Mouse (Mus musculus): ENCODE measurements around the gene Eps8l2. TPM values are rescaled to one million over a fixed set of nuclear protein-coding genes. Genes with fewer than 3 reads are reported as not detected.

Eps8l2 gene
- polyA plus RNA-seq, 1 experiment from 2014 or later, result 2.5 TPM

- Histone ChIP-seq H3K9me3 (ENCODE audit: control insufficient read depth, low read length) (no peaks in the 10 kb centered on the region), H3K9ac (ENCODE audit: low read depth, low read length) (no peak overlapping the region), H3K27me3 (replicated peaks; ENCODE audit: control insufficient read depth, insufficient read depth, low read length) (no peaks in the 10 kb centered on the region), H3K4me2 (ENCODE audit: low read length) (no peak overlapping the region), H3K4me1 (ENCODE audit: control insufficient read depth, insufficient read depth, low read depth, low read length) (no peaks in the 10 kb centered on the region), H3K27ac (ENCODE audit: low read depth, low read length) (no peak overlapping the region), H3K36me3 (ENCODE audit: control insufficient read depth, insufficient read depth, low read length) (peaks cover 51% of the 10 kb centered on the region), H3K4me3 (ENCODE audit: low read length) (no peak overlapping the region)
- no peak for ATAC-seq
- WGBS, result 88% methylated on average over 1 of the region's 1 CpGs
Observed at GRCm38 (mm10) chr7:141302702-141303268, 35.9 kb upstream of the Eps8l2 start.

DNA sequence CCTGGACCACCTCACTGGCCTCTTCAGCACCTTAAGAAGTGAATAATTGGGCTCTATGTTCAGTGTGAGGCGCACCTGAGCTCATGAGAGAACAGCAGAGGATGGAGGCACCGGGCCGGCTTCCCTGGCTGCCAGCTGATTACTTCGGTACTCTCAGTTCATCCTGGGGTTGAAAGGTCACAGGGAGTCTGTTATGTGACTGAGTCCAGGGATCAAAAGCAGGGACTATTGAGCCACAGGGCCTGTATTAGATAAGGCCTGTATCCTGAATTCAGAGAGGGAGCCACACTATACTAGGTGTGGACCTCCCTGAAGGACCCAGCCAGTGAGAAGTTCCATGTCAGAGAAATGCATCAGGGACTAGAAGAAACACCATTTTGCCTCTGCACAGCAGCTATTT lies 34.1 kb upstream of the Eps8l2 start:
- no peak overlapping the region for H3K4me3 ChIP-seq (ENCODE audit: low read length)
- no peaks in the 10 kb centered on the region for H3K27me3 ChIP-seq (replicated peaks; ENCODE audit: control insufficient read depth, insufficient read depth, low read length)
- no peak overlapping the region for H3K9ac ChIP-seq (ENCODE audit: low read depth, low read length)
- 92% methylated on average over 4 of the region's 4 CpGs for WGBS
- H3K27ac ChIP-seq (ENCODE audit: low read depth, low read length), result no peak overlapping the region
- H3K9me3 ChIP-seq (ENCODE audit: control insufficient read depth, low read length), result no peaks in the 10 kb centered on the region
- no peaks in the 10 kb centered on the region for H3K4me1 ChIP-seq (ENCODE audit: control insufficient read depth, insufficient read depth, low read depth, low read length)
- peaks cover 53% of the 10 kb centered on the region for H3K36me3 ChIP-seq (ENCODE audit: control insufficient read depth, insufficient read depth, low read length)
- ATAC-seq, result no peak
- no peak overlapping the region for H3K4me2 ChIP-seq (ENCODE audit: low read length)

- no peak overlapping the region for H3K4me3 ChIP-seq (ENCODE audit: low read length)
- no peak overlapping the region for H3K4me2 ChIP-seq (ENCODE audit: low read length)
- peaks cover 63% of the 10 kb centered on the region for H3K36me3 ChIP-seq (ENCODE audit: control insufficient read depth, insufficient read depth, low read length)
- 90% methylated on average over 2 of the region's 2 CpGs for whole genome bisulfite sequencing
- no peaks in the 10 kb centered on the region for H3K9me3 ChIP-seq (ENCODE audit: control insufficient read depth, low read length)
- no peaks in the 10 kb centered on the region for H3K27me3 ChIP-seq (replicated peaks; ENCODE audit: control insufficient read depth, insufficient read depth, low read length)
- no peak overlapping the region for H3K9ac ChIP-seq (ENCODE audit: low read depth, low read length)
- no peaks in the 10 kb centered on the region for H3K4me1 ChIP-seq (ENCODE audit: control insufficient read depth, insufficient read depth, low read depth, low read length)
- ATAC-seq, result no peak
- H3K27ac ChIP-seq (ENCODE audit: low read depth, low read length), result no peak overlapping the region
Observed at GRCm38 (mm10) chr7:141314416-141314815, 24.3 kb upstream of the Eps8l2 start.

DNA sequence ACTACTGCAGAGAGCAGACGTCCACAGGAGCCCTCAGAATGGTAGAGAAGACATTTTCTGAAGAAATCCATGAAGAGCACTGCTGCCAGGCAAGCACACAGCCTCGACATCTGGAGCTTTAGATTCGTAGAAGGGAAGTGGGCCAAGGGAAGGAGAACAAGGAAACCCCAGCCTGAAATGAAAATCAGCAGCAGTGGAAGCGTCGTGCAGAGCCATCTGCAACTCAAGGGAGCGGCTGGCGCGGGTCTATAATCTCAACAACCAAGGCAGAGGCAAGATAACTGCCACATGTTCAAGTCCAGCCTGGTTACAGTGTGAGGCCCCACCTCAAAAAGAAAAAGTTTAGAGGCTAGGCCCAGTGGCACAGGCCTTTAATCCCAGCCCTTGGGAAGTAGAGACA lies 23.6 kb upstream of the Eps8l2 start:
- ATAC-seq, result no peak
- H3K4me1 ChIP-seq (ENCODE audit: control insufficient read depth, insufficient read depth, low read depth, low read length), result no peaks in the 10 kb centered on the region
- H3K9ac ChIP-seq (ENCODE audit: low read depth, low read length), result no peak overlapping the region
- no peak overlapping the region for H3K27ac ChIP-seq (ENCODE audit: low read depth, low read length)
- no peaks in the 10 kb centered on the region for H3K27me3 ChIP-seq (replicated peaks; ENCODE audit: control insufficient read depth, insufficient read depth, low read length)
- no peak overlapping the region for H3K4me2 ChIP-seq (ENCODE audit: low read length)
- H3K36me3 ChIP-seq (ENCODE audit: control insufficient read depth, insufficient read depth, low read length), result peaks cover 60% of the 10 kb centered on the region
- no peaks in the 10 kb centered on the region for H3K9me3 ChIP-seq (ENCODE audit: control insufficient read depth, low read length)
- H3K4me3 ChIP-seq (ENCODE audit: low read length), result no peak overlapping the region
- WGBS, result 89% methylated on average over 8 of the region's 8 CpGs

- 80% methylated on average over 5 of the region's 5 CpGs for WGBS
- H3K36me3 ChIP-seq (ENCODE audit: control insufficient read depth, insufficient read depth, low read length), result peaks cover 58% of the 10 kb centered on the region
Observed at GRCm38 (mm10) chr7:141315974-141316373, 22.7 kb upstream of the Eps8l2 start.

DNA sequence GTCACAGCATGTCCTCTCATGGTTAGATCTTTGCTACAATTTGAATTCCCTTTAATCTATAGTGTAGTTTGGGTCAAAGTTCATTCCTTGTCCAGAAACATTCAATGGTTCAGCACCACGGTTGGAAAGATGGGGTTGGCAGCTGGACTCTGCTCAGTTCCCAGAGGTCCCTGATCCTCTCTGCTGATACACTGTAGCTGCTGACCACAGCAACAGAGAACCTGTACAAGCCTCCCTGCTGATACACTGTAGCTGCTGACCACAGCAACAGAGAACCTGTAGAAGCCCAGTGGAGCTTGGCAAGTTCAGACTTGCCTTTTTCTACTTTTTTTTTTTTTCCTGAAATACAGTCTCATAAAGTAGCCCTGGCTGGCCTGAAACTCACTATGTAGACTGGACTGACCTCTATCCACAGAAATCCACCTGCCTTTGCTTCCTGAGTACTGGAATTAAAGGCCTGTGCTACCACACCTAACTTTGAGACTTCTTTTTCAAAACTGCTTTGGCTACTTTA lies 21.0 kb upstream of the Eps8l2 start:
- no peaks in the 10 kb centered on the region for H3K27me3 ChIP-seq (replicated peaks; ENCODE audit: control insufficient read depth, insufficient read depth, low read length)
- no peaks in the 10 kb centered on the region for H3K9me3 ChIP-seq (ENCODE audit: control insufficient read depth, low read length)

More at GRCm38 (mm10) chr7:141315974-141316373, 22.7 kb upstream of the Eps8l2 start:
- Histone ChIP-seq H3K9ac (ENCODE audit: low read depth, low read length) (no peak overlapping the region), H3K27me3 (replicated peaks; ENCODE audit: control insufficient read depth, insufficient read depth, low read length) (no peaks in the 10 kb centered on the region), H3K4me1 (ENCODE audit: control insufficient read depth, insufficient read depth, low read depth, low read length) (no peaks in the 10 kb centered on the region), H3K9me3 (ENCODE audit: control insufficient read depth, low read length) (no peaks in the 10 kb centered on the region), H3K4me2 (ENCODE audit: low read length) (no peak overlapping the region), H3K4me3 (ENCODE audit: low read length) (no peak overlapping the region), H3K27ac (ENCODE audit: low read depth, low read length) (no peak overlapping the region)
- ATAC-seq, result no peak

GRCm38 (mm10) chr7:141319446-141319845 lies 19.2 kb upstream of the Eps8l2 start:
- ATAC-seq, result no peak
- Histone ChIP-seq H3K9ac (ENCODE audit: low read depth, low read length) (no peak overlapping the region), H3K4me1 (ENCODE audit: control insufficient read depth, insufficient read depth, low read depth, low read length) (peaks cover 3% of the 10 kb centered on the region), H3K9me3 (ENCODE audit: control insufficient read depth, low read length) (no peaks in the 10 kb centered on the region), H3K27me3 (replicated peaks; ENCODE audit: control insufficient read depth, insufficient read depth, low read length) (no peaks in the 10 kb centered on the region), H3K4me2 (ENCODE audit: low read length) (no peak overlapping the region), H3K36me3 (ENCODE audit: control insufficient read depth, insufficient read depth, low read length) (peaks cover 59% of the 10 kb centered on the region), H3K4me3 (ENCODE audit: low read length) (no peak overlapping the region), H3K27ac (ENCODE audit: low read depth, low read length) (no peak overlapping the region)
- 75% methylated on average over 2 of the region's 2 CpGs for WGBS

More for the DNA sequence above, 21.0 kb upstream of the Eps8l2 start:
- ATAC-seq, result no peak
- Histone ChIP-seq H3K27ac (ENCODE audit: low read depth, low read length) (no peak overlapping the region), H3K36me3 (ENCODE audit: control insufficient read depth, insufficient read depth, low read length) (peaks cover 66% of the 10 kb centered on the region), H3K9ac (ENCODE audit: low read depth, low read length) (no peak overlapping the region), H3K4me3 (ENCODE audit: low read length) (no peak overlapping the region), H3K4me1 (ENCODE audit: control insufficient read depth, insufficient read depth, low read depth, low read length) (no peaks in the 10 kb centered on the region), H3K4me2 (ENCODE audit: low read length) (no peak overlapping the region)
- 88% methylated on average over 1 of the region's 1 CpGs for WGBS

GRCm38 (mm10) chr7:141324686-141325085 lies 14.0 kb upstream of the Eps8l2 start:
- no peaks in the 10 kb centered on the region for H3K9me3 ChIP-seq (ENCODE audit: control insufficient read depth, low read length)
- H3K36me3 ChIP-seq (ENCODE audit: control insufficient read depth, insufficient read depth, low read length), result peaks cover 30% of the 10 kb centered on the region
- no peak overlapping the region for H3K4me2 ChIP-seq (ENCODE audit: low read length)
- H3K4me3 ChIP-seq (ENCODE audit: low read length), result no peak overlapping the region
- peaks cover 24% of the 10 kb centered on the region for H3K4me1 ChIP-seq (ENCODE audit: control insufficient read depth, insufficient read depth, low read depth, low read length)
- no peaks in the 10 kb centered on the region for H3K27me3 ChIP-seq (replicated peaks; ENCODE audit: control insufficient read depth, insufficient read depth, low read length)
- no peak overlapping the region for H3K9ac ChIP-seq (ENCODE audit: low read depth, low read length)
- no peak overlapping the region for H3K27ac ChIP-seq (ENCODE audit: low read depth, low read length)
- no peak for ATAC-seq
- WGBS, result 65% methylated on average over 1 of the region's 1 CpGs

DNA sequence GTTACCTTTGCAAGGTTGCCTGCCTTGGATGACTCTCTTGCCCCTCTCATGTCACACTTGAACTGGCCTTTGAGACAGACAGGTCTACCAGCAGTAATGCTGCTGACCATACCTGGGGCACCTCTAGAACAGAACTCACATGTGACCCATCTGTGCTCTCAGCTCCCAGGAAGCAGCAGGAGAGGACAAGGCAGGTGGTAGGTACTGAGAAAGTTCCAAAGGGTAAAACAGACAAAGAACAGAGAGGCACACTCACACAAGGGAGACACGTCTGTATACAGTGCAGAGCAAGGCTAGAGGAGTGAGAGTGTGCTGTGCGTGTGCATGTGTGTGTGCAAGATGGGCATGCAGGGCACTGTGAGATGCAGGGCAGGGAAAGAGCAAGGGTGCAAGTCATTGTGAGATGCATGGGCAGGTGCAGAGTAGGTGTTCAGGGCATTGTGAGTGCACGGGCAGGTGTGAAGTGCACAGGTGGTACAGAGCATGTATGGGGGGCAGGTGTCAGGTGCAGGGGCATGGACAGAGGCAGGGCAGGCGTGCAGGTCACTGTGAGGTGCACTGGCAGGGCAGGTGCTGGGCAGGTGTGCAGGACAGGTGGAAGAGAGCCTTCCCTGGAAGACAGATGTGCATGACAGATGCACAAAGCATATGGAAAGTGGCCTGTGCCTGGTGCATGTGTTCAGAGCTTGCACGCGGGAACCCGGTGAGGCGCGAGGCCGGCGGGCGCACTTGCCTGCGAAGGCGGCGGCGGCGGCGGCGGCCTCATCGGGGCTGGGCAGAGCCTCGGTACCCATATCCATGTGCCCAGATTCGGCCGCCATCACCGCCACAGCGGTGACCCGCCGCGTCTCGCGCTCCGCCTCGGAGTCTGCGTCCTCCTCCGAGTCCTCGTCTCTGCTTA lies 11.9 kb upstream of the Eps8l2 start:
- peak; percentile 21 for ATAC-seq
- WGBS, result 3% methylated on average over 30 of the region's 35 CpGs
- Histone ChIP-seq H3K36me3 (ENCODE audit: control insufficient read depth, insufficient read depth, low read length) (peaks cover 16% of the 10 kb centered on the region), H3K27ac (ENCODE audit: low read depth, low read length) (peak overlapping the region; percentile 100), H3K4me2 (ENCODE audit: low read length) (peak overlapping the region; percentile 82), H3K4me1 (ENCODE audit: control insufficient read depth, insufficient read depth, low read depth, low read length) (peaks cover 24% of the 10 kb centered on the region), H3K9ac (ENCODE audit: low read depth, low read length) (peak overlapping the region; percentile 94), H3K4me3 (ENCODE audit: low read length) (peak overlapping the region; percentile 74), H3K27me3 (replicated peaks; ENCODE audit: control insufficient read depth, insufficient read depth, low read length) (no peaks in the 10 kb centered on the region), H3K9me3 (ENCODE audit: control insufficient read depth, low read length) (no peaks in the 10 kb centered on the region)

Measured in hindbrain, embryonic 16.5 days (tissue).